Mouse (Mus musculus) T-helper 17 cell (primary cell): ENCODE results near the gene Tmem132b.

ENCODE experiments used
- in situ Hi-C, 2 experiments: fragments of 300-600 bp; cut with MboI, MseI; formaldehyde crosslinking; loops; 1 replicate in 1 of 2; 2 replicates in 1 of 2; pipeline ENCODE4 v1.15.1; 2025; ENCODE audit warnings: high pct_unique_total_duplicates in 2 of 2

Tmem132b gene

GRCm38 (mm10) chr5:125758506-125758905, 226.9 kb downstream of the Tmem132b start:
- in situ Hi-C loops = loop anchor here in 1 of 2 experiments (10.0 kb wide), 1 partner anchor 1236 kb away; no protein-coding TSS in a partner anchor

GRCm38 (mm10) chr5:125766941-125767340, 235.4 kb downstream of the Tmem132b start:
- in situ Hi-C loops = no loop called here

GRCm38 (mm10) chr5:125767950-125768349, 236.4 kb downstream of the Tmem132b start:
- in situ Hi-C loops = no loop called here

- in situ Hi-C loops = no loop called here
These were observed 240.7 kb downstream of the Tmem132b start for GRCm38 (mm10) chr5:125772238-125772637.

GRCm38 (mm10) chr5:125772756-125773155, 241.2 kb downstream of the Tmem132b start:
- in situ Hi-C loops = no loop called here

- in situ Hi-C loops = loop anchor here in 1 of 2 experiments (10.0 kb wide), 1 partner anchor 564 kb away; no protein-coding TSS in a partner anchor
These were observed 248.8 kb downstream of the Tmem132b start for GRCm38 (mm10) chr5:125780332-125780731.

- in situ Hi-C loops = no loop called here
These were observed 261.1 kb downstream of the Tmem132b start for GRCm38 (mm10) chr5:125792643-125793042.

- in situ Hi-C loops = no loop called here
These were observed 262.7 kb downstream of the Tmem132b start for GRCm38 (mm10) chr5:125794318-125794717.

- in situ Hi-C loops = loop anchor here in 1 of 2 experiments (25.0 kb wide), 1 partner anchor 1962 kb away; no protein-coding TSS in a partner anchor
These were observed 268.0 kb downstream of the Tmem132b start for GRCm38 (mm10) chr5:125799622-125800021.

- in situ Hi-C loops = loop anchor here in 1 of 2 experiments (25.0 kb wide), 1 partner anchor 1963 kb away; no protein-coding TSS in a partner anchor
These were observed 268.5 kb downstream of the Tmem132b start for GRCm38 (mm10) chr5:125800025-125800424.

- in situ Hi-C loops = loop anchor here in 1 of 2 experiments (25.0 kb wide), 1 partner anchor 1966 kb away; no protein-coding TSS in a partner anchor
These were observed 271.2 kb downstream of the Tmem132b start for GRCm38 (mm10) chr5:125802801-125803200.

GRCm38 (mm10) chr5:125805327-125805726, 273.8 kb downstream of the Tmem132b start:
- in situ Hi-C loops = loop anchor here in 1 of 2 experiments (25.0 kb wide), 1 partner anchor 1968 kb away; no protein-coding TSS in a partner anchor

- in situ Hi-C loops = loop anchor here in 1 of 2 experiments (25.0 kb wide), 1 partner anchor 1971 kb away; no protein-coding TSS in a partner anchor
These were observed 276.3 kb downstream of the Tmem132b start for GRCm38 (mm10) chr5:125807861-125808260.

- in situ Hi-C loops = no loop called here
These were observed 297.8 kb downstream of the Tmem132b start for GRCm38 (mm10) chr5:125829342-125829741.

GRCm38 (mm10) chr5:125835890-125836289, 304.3 kb downstream of the Tmem132b start:
- in situ Hi-C loops = no loop called here

- in situ Hi-C loops = no loop called here
These were observed 305.2 kb downstream of the Tmem132b start for GRCm38 (mm10) chr5:125836761-125837160.
